In the genomic region with DNA sequence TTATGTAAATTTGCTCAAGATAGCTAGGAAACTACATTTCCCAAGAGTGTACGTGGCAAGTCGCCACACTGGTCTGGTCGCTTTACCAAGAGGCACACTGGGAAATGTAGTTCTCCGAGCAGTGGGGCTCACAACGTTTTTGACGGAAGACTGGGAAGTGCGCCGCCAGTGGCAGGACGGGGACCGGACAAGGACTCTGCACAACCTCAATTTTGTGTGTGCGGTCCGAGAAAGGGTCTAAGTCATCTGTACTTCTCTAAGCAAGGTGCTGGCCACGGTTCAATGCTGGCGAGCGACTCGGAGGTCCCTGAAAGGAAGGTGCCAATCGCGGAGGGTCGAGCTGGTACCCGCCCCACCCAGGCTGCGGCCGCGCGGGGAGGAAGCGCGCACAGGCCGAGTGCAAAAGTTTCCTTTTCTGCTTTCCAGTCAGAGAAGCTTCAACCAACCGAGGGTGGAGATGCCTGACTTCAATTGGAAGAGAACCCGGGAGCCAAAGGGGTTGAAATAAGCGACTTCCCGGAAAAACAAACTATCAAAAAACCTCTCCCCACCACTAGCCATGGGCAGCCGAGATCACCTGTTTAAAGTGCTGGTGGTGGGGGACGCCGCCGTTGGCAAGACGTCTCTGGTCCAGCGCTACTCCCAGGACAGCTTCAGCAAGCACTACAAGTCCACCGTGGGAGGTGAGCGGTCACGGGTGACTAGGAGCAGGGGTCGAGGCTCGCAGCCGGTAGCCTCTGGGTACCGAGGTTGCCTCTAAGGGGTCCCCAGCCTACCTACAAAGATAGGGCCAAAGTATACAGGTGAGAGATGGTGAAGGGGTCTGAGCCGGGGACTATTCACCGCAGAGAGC, we compare ENCODE assay signal across 8 mouse cellular contexts. TPM values are rescaled to one million over a fixed set of nuclear protein-coding genes. Genes with fewer than 3 reads are reported as not detected.
A peak's percentile ranks its signal among the peaks of the same experiment; 100 is the strongest.
DNase-seq lines count a peak whose midpoint lies in the region; ATAC-seq and TF ChIP-seq lines count a peak whose summit lies in the region.

Gene Rab29 (plus strand): TSS at position 132 of the 853 bp plus-strand sequence.

- H3K4me2 ChIP-seq in forebrain, embryonic 16.5 days (ENCODE audit: low read length): peak within 1 kb of the TSS; percentile 89
- peak within 1 kb of the TSS; percentile 76 for H3K4me2 ChIP-seq in lung, embryonic 14.5 days

- peak within 1 kb of the TSS; percentile 63 for H3K4me3 ChIP-seq in forebrain, embryonic 16.5 days (replicated peaks; ENCODE audit: low read length)
- H3K4me3 ChIP-seq in layer of hippocampus, adult 2 months: peak within 1 kb of the TSS; percentile 78
- H3K4me3 ChIP-seq in lung, embryonic 14.5 days (ENCODE audit: low read depth, low read length): peak within 1 kb of the TSS; percentile 61
- H3K4me3 ChIP-seq in olfactory bulb, adult 2 months (ENCODE audit: insufficient read depth, low read depth, low read length): peak within 1 kb of the TSS; percentile 74
- H3K4me3 ChIP-seq in thymus, adult 2 months (ENCODE audit: control insufficient read depth, insufficient read depth, low read length): peak within 1 kb of the TSS; percentile 99

- peak; percentile 96 for TF ChIP-seq CTCF in layer of hippocampus, adult 2 months (conservative IDR thresholded peaks at IDR 0.05)
- peak; percentile 90 for TF ChIP-seq CTCF in lung, embryonic 14.5 days (IDR thresholded peaks at IDR 0.05; ENCODE audit: low read depth)
- peak; percentile 90 for TF ChIP-seq CTCF in olfactory bulb, adult 2 months (IDR thresholded peaks at IDR 0.05; ENCODE audit: insufficient read depth, low read depth, low read length)
- peak; percentile 95 for TF ChIP-seq CTCF in thymus, adult 2 months (IDR thresholded peaks at IDR 0.05; ENCODE audit: borderline replicate concordance, control insufficient read depth, extremely low read depth, insufficient read depth, low read length, poor library complexity)

- H3K27me3 ChIP-seq in forebrain, embryonic 16.5 days (replicated peaks; ENCODE audit: control insufficient read depth, insufficient read depth, low read length): no peaks in the 10 kb centered on the region
- no peaks in the 10 kb centered on the region for H3K27me3 ChIP-seq in lung, embryonic 14.5 days (ENCODE audit: insufficient read depth, low read length)
- no peaks in the 10 kb centered on the region for H3K27me3 ChIP-seq in thymus, adult 2 months (ENCODE audit: control insufficient read depth, insufficient read depth, low read length)

- DNase-seq in ES-CJ7 (ENCODE audit: low read depth, low spot score): peak; percentile 98
- DNase-seq in cerebellum, adult 18-20 months: peak; percentile 74 to 77
- DNase-seq in heart, postnatal 36 days: peak; percentile 91 to 92
- peak; percentile 90 to 93 for DNase-seq in layer of hippocampus, adult 2 months (ENCODE audit: low spot score in 2 of 2)
- peak; percentile 98 for DNase-seq in lung, embryonic 14.5 days
- DNase-seq in thymus, adult 2 months: peak; percentile 89

- H3K36me3 ChIP-seq in forebrain, embryonic 16.5 days (ENCODE audit: control insufficient read depth, insufficient read depth): no peaks in the 10 kb centered on the region
- H3K36me3 ChIP-seq in lung, embryonic 14.5 days (ENCODE audit: insufficient read depth): no peaks in the 10 kb centered on the region
- peaks cover 8% of the 10 kb centered on the region; the same call in 1 of the 2 replicates for H3K36me3 ChIP-seq in thymus, adult 2 months (ENCODE audit: control insufficient read depth, insufficient read depth, low read length)

- 1% methylated on average over 46 of the region's 46 CpGs for WGBS in forebrain, embryonic 16.5 days
- under 1% methylated on average over 46 of the region's 46 CpGs for WGBS in lung, embryonic 14.5 days
- 1% methylated on average over 46 of the region's 46 CpGs for WGBS in olfactory bulb, adult 2 months
- WGBS in thymus, adult 2 months: under 1% methylated on average over 46 of the region's 46 CpGs

- peak within 1 kb of the TSS; percentile 61 for H3K9ac ChIP-seq in forebrain, embryonic 16.5 days (replicated peaks; ENCODE audit: low read depth, low read length)
- H3K9ac ChIP-seq in lung, embryonic 14.5 days: peak within 1 kb of the TSS; percentile 62

- H3K4me1 ChIP-seq in forebrain, embryonic 16.5 days (replicated peaks; ENCODE audit: control insufficient read depth, insufficient read depth, low read length): peaks cover 3% of the 10 kb centered on the region
- no peaks in the 10 kb centered on the region for H3K4me1 ChIP-seq in lung, embryonic 14.5 days (ENCODE audit: insufficient read depth)
- H3K4me1 ChIP-seq in olfactory bulb, adult 2 months (ENCODE audit: control insufficient read depth, insufficient read depth, low read length): peaks cover 9% of the 10 kb centered on the region
- H3K4me1 ChIP-seq in thymus, adult 2 months (replicated peaks; ENCODE audit: control insufficient read depth, insufficient read depth, low read length): peaks cover 8% of the 10 kb centered on the region

- H3K9me3 ChIP-seq in forebrain, embryonic 16.5 days (ENCODE audit: control insufficient read depth, low read length): no peaks in the 10 kb centered on the region
- H3K9me3 ChIP-seq in lung, embryonic 14.5 days (ENCODE audit: low read depth, low read length): no peaks in the 10 kb centered on the region

- intact Hi-C loops in heart, postnatal 36 days (cut with DNase I): loop anchor here (2.0 kb wide), 2 partner anchors 39 to 43 kb away; partner anchors contain the start of gene Nucks1

- no peak within 1 kb of the TSS for H3K27ac ChIP-seq in forebrain, embryonic 16.5 days (ENCODE audit: low read length)
- H3K27ac ChIP-seq in layer of hippocampus, adult 2 months: peak within 1 kb of the TSS; percentile 67
- no peak within 1 kb of the TSS for H3K27ac ChIP-seq in lung, embryonic 14.5 days (ENCODE audit: low read depth)
- peak within 1 kb of the TSS; percentile 49; the same call in 1 of the 2 replicates for H3K27ac ChIP-seq in olfactory bulb, adult 2 months (ENCODE audit: insufficient read depth, low read depth, low read length)
- H3K27ac ChIP-seq in thymus, adult 2 months (ENCODE audit: control insufficient read depth, insufficient read depth, low read length): peak within 1 kb of the TSS; percentile 53; the same call in 1 of the 2 replicates

- ATAC-seq in forebrain, embryonic 16.5 days: peak; percentile 98
- ATAC-seq in lung, embryonic 14.5 days (ENCODE audit: insufficient read depth): peak; percentile 96

- no peak for TF ChIP-seq POLR2A in olfactory bulb, adult 2 months (IDR thresholded peaks at IDR 0.05; ENCODE audit: insufficient read depth, low read depth, low read length)
- TF ChIP-seq POLR2A in thymus, adult 2 months (IDR thresholded peaks at IDR 0.05; ENCODE audit: control insufficient read depth, extremely low read depth, insufficient read depth, low read length, poor library complexity): no peak

RNA-seq across cellular contexts. Expression of gene Rab29, which starts in this region (rescaled TPM):
- 8.8 and 9.0 TPM in 2 replicates for polyA plus RNA-seq in forebrain, embryonic 16.5 days (2015; fragmentation: Nextera tagmentation; extraction: Ambion mirVana)
- 10 to 100 TPM; 11.7 to 13.9 TPM for total RNA-seq in heart, postnatal 36 days (2021)
- total RNA-seq in layer of hippocampus, adult 2 months (2021): 1 to 10 TPM; 7.2 to 9.1 TPM
- 13.8 and 14.6 TPM in 2 replicates for polyA plus RNA-seq in lung, embryonic 14.5 days (2014; fragmentation: Nextera tagmentation; extraction: Ambion mirVana)
- not detected in 2 replicates for polyA plus RNA-seq in olfactory bulb, adult 2 months (2012; ENCODE audit: insufficient read depth, insufficient read length, low replicate concordance, missing spikeins)
- 42.3 and 49.6 TPM in 2 replicates for polyA plus RNA-seq in thymus, adult 2 months (2012; rRNA removed)

Comparison
In these comparisons a context has a peak if more than half of its experiments do, and no peak if none do; other contexts are left out.
1. H3K27ac ChIP-seq: peak in layer of hippocampus, adult 2 months (single experiment), olfactory bulb, adult 2 months (single experiment) and thymus, adult 2 months (single experiment); none in forebrain, embryonic 16.5 days (single experiment) and lung, embryonic 14.5 days (single experiment).
2. Peak in every context shown above with its lines, with median percentiles within 50 percentile points of each other: DNase-seq, H3K4me3 ChIP-seq and CTCF ChIP-seq.